Mouse (Mus musculus) lung, postnatal 0 days (tissue): ENCODE results near the gene Tulp2.

Experiments
- CTCF ChIP-seq: IDR thresholded peaks from 2 replicates; pipeline ENCODE4 v1.5.1; 2016; ENCODE audit warnings: antibody characterized with exemption, mild to moderate bottlenecking
- EP300 ChIP-seq: IDR thresholded peaks from 2 replicates; pipeline ENCODE4 v1.6.1; 2016; ENCODE audit warnings: antibody characterized with exemption, mild to moderate bottlenecking, control low read depth

GRCm38 (mm10) chr7:45437521-45438276, 44.0 kb upstream of the Tulp2 start, which contains the start of gene Ruvbl2:
- TF ChIP-seq CTCF (peak; percentile 60), EP300 (no peak)
